Mouse (Mus musculus) hindbrain, embryonic 13.5 days (tissue): ENCODE results near the gene Rnf111. TPM values are rescaled to one million over a fixed set of nuclear protein-coding genes. Genes with fewer than 3 reads are reported as not detected.
A peak's percentile ranks its signal among the peaks of the same experiment; 100 is the strongest.

Experiments used
- ATAC-seq: fragments of 200-750 bp; cut with Nextera tagmentation; 2 replicates; pipeline ENCODE4 v1.8.0; 2017; ENCODE audit warnings: moderate TSS enrichment; ENCODE audit not compliant: low FRiP score
- H3K27ac ChIP-seq: fragments of 300-500 bp; sonication (generic); 2 replicates; pipeline ENCODE4 v1.5.1; 2015; ENCODE audit warnings: inconsistent platforms, mild to moderate bottlenecking, moderate library complexity
- H3K27me3 ChIP-seq: fragments of 300-500 bp; sonication (generic); 2 replicates; pipeline ENCODE4 v1.6.1; 2015; ENCODE audit warnings: mild to moderate bottlenecking, inconsistent platforms
- H3K36me3 ChIP-seq: fragments of 300-500 bp; sonication (generic); 2 replicates; pipeline ENCODE4 v1.6.1; 2015; ENCODE audit warnings: mild to moderate bottlenecking, inconsistent platforms
- H3K4me1 ChIP-seq: fragments of 300-500 bp; sonication (generic); replicated peaks from 2 replicates; pipeline ENCODE4 v1.6.1; 2015; ENCODE audit warnings: inconsistent platforms
- H3K4me2 ChIP-seq: fragments of 300-500 bp; sonication (generic); 2 replicates; pipeline ENCODE4 v1.6.1; 2015; ENCODE audit warnings: inconsistent platforms, mild to moderate bottlenecking, moderate library complexity
- H3K4me3 ChIP-seq: fragments of 300-500 bp; sonication (generic); 2 replicates; pipeline ENCODE4 v1.5.1; 2015; ENCODE audit warnings: mild to moderate bottlenecking, inconsistent platforms
- H3K9ac ChIP-seq: fragments of 300-500 bp; sonication (generic); 2 replicates; pipeline ENCODE4 v1.6.1; 2015; ENCODE audit warnings: mild to moderate bottlenecking, inconsistent platforms
- H3K9me3 ChIP-seq: fragments of 300-500 bp; sonication (generic); 2 replicates; pipeline ENCODE4 v1.6.1; 2016; ENCODE audit warnings: inconsistent platforms
- WGBS: fragments of 180-500 bp; shearing (Covaris S2); methylation state at CpG from one replicate; pipeline ENCODE4 v1.1.7; 2015; 5-methylcytosine and 5-hydroxymethylcytosine counted together
- polyA plus RNA-seq: library from polyadenylated mRNA; unstranded; fragments of >200 nt; fragmentation: Nextera tagmentation; extraction: Ambion mirVana; gene quantifications from 2 replicates; pipeline ENCODE4 v1.2.1, GENCODE M21; 2015

The Rnf111 gene
- polyA plus RNA-seq, 1 experiment from 2014 or later: 34.5 TPM

DNA sequence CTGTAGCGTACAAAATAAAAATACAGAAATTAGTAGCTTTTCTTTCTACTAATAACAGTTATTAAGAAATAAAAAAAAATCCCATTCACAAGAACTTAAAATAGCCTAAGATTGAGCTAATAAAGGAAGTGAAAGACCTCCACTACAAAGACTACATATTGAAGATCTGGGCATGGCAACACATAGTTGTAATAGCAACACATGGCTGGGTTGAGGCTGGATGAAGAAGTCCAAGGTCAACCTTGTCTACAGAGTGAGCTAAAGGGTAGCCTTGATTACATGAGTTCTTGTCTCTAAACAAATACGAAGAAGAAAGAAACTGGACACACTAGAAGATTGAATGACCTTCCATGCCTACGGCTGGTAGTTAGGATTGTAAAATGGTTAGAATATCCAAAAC, 20.3 kb upstream of the Rnf111 start:
- no peak overlapping the region for H3K9ac ChIP-seq
- no peaks in the 10 kb centered on the region for H3K27me3 ChIP-seq
- no peaks in the 10 kb centered on the region for H3K36me3 ChIP-seq
- 96% methylated on average over 3 of the region's 3 CpGs for WGBS
- H3K9me3 ChIP-seq: no peaks in the 10 kb centered on the region
- H3K4me3 ChIP-seq: no peak overlapping the region
- no peak overlapping the region for H3K27ac ChIP-seq
- no peak for ATAC-seq
- no peaks in the 10 kb centered on the region for H3K4me1 ChIP-seq
- no peak overlapping the region for H3K4me2 ChIP-seq

- Histone ChIP-seq H3K4me2 (no peak overlapping the region), H3K9ac (no peak overlapping the region), H3K9me3 (no peaks in the 10 kb centered on the region), H3K36me3 (no peaks in the 10 kb centered on the region), H3K27me3 (no peaks in the 10 kb centered on the region), H3K4me1 (no peaks in the 10 kb centered on the region), H3K27ac (no peak overlapping the region), H3K4me3 (no peak overlapping the region)
- ATAC-seq: no peak
- WGBS: 92% methylated on average over 3 of the region's 3 CpGs
Measured at GRCm38 (mm10) chr9:70520651-70521050, 17.1 kb upstream of the Rnf111 start.

- Histone ChIP-seq H3K36me3 (no peaks in the 10 kb centered on the region), H3K4me1 (no peaks in the 10 kb centered on the region), H3K27ac (no peak overlapping the region), H3K27me3 (0 out of 2 replicates have a peak, but pooled peaks cover 2% of the 10 kb centered on the region), H3K9me3 (no peaks in the 10 kb centered on the region), H3K4me2 (no peak overlapping the region), H3K4me3 (no peak overlapping the region), H3K9ac (no peak overlapping the region)
- 80% methylated on average over 7 of the region's 7 CpGs for WGBS
- ATAC-seq: no peak
Measured at GRCm38 (mm10) chr9:70511681-70512080, 8.2 kb upstream of the Rnf111 start.

DNA sequence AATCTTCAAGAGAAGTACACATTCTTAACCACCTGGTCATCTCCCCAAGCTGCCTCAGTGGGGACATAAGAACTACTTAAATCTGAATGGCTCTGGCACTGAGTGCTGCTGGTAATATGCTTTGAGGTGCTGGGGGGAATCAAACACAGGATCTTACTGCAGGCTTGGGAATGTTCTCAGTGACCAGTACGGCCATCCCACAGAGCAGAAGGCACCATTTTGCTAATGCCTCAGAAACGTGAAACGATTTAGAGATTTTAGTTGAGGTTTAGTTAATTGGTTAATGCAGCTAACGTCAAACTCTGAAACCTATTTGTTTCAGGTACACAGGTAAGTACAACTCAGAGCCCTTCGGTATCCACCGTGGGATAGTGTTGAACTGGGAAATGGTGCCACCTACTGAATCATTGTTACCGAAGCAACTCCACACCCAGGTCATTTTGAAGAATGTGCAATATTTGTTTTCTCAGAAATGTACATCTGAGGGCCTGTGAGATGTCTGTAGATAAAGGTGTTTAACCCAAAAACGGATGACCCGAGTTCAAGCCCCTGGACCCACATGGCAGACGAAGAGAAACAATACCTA, 7.6 kb upstream of the Rnf111 start:
- no peak overlapping the region for H3K9ac ChIP-seq
- no peak overlapping the region for H3K27ac ChIP-seq
- no peaks in the 10 kb centered on the region for H3K4me1 ChIP-seq
- H3K27me3 ChIP-seq: 0 out of 2 replicates have a peak, but pooled peaks cover 5% of the 10 kb centered on the region
- WGBS: 66% methylated on average over 10 of the region's 10 CpGs
- H3K4me3 ChIP-seq: no peak overlapping the region
- H3K9me3 ChIP-seq: no peaks in the 10 kb centered on the region
- no peak overlapping the region for H3K4me2 ChIP-seq
- H3K36me3 ChIP-seq: no peaks in the 10 kb centered on the region
- no peak for ATAC-seq

DNA sequence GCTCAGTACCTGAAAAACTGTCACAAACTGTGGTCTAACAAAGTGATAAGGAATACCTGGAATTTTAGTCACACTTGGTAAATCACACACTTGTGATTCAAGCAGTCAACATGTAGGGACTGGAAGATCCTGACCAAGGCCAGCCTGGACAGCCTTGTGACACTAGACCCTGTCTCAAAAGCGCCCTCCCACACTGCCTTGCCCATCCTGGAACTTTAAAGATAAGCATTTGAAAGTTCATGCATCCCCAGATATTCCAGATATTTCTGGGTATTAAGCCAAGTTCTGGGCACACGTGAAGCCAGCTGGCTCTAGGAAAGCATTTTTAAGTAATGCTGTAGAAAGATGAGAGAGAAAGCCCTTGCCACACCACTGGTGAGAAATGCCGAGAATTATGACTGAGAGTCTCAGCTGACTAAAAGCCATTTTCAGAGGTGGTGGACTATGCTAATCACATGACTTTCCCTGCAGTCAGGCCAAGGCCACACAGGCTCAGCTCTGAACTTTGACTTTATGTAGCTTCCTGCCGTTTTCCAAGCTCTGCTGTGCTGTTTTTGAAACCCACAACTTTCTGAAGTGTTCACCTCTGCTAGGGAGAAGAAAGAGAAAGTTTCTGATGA, 6.5 kb upstream of the Rnf111 start:
- Histone ChIP-seq H3K27me3 (0 out of 2 replicates have a peak, but pooled peaks cover 5% of the 10 kb centered on the region), H3K4me1 (no peaks in the 10 kb centered on the region), H3K9ac (no peak overlapping the region), H3K9me3 (no peaks in the 10 kb centered on the region), H3K36me3 (no peaks in the 10 kb centered on the region), H3K4me2 (no peak overlapping the region), H3K27ac (no peak overlapping the region), H3K4me3 (no peak overlapping the region)
- WGBS: 80% methylated on average over 4 of the region's 4 CpGs
- ATAC-seq: no peak

DNA sequence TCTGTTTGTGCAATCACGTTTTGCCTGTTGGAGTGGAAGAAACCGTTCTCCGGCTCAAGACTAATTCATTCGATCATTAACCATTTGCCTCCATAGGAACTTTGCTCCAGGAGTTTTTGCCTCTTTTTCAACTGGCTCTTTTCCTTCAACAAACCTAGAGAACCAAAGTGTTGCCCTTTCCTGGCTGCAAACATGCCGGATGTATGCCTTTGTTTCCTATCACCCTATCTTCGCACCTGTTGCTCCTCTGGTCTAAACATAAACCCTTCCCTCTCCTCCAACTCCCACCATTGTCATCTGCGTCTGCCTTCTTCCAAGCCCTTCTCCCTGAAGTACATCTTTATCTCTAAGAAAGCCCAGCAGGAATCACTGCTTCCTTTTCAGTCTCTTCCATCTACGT, 3.3 kb upstream of the Rnf111 start:
- no peaks in the 10 kb centered on the region for H3K9me3 ChIP-seq
- no peak for ATAC-seq

DNA sequence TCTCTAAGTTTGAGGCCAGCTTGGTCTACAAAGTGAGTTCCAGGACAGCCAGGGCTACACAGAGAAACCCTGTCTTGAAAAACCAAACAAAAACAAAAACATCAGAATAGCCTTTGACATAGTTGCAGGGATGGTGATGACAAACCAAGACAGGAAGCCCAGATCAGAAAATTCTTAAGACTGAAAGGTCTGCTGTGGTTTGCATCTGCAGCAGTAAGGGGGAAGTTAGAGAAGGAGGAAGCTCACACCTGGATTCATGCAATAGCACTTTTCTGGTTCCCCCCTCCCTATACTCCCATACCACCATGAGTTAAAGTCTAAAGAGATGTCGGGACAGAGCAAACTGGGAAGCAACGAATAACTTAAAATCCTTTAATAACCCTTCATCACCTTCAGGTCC, 2.7 kb upstream of the Rnf111 start:
- no peak for ATAC-seq
- 0 out of 2 replicates have a peak, but pooled peaks cover 5% of the 10 kb centered on the region for H3K27me3 ChIP-seq
- H3K4me3 ChIP-seq: no peak overlapping the region
- 82% methylated on average over 2 of the region's 2 CpGs for WGBS
- no peaks in the 10 kb centered on the region for H3K36me3 ChIP-seq
- H3K4me1 ChIP-seq: peaks cover 16% of the 10 kb centered on the region
- no peak overlapping the region for H3K27ac ChIP-seq
- no peaks in the 10 kb centered on the region for H3K9me3 ChIP-seq
- H3K4me2 ChIP-seq: no peak overlapping the region
- H3K9ac ChIP-seq: no peak overlapping the region

More for the DNA sequence above, 3.3 kb upstream of the Rnf111 start:
- H3K4me2 ChIP-seq: no peak overlapping the region
- H3K27ac ChIP-seq: no peak overlapping the region
- H3K27me3 ChIP-seq: 0 out of 2 replicates have a peak, but pooled peaks cover 5% of the 10 kb centered on the region
- 80% methylated on average over 8 of the region's 8 CpGs for WGBS
- H3K4me1 ChIP-seq: peaks cover 11% of the 10 kb centered on the region
- H3K36me3 ChIP-seq: no peaks in the 10 kb centered on the region
- H3K9ac ChIP-seq: no peak overlapping the region
- H3K4me3 ChIP-seq: no peak overlapping the region

GRCm38 (mm10) chr9:70503015-70503603, 416 bp downstream of the Rnf111 start:
- peak overlapping the region; percentile 99 for H3K27ac ChIP-seq
- H3K4me1 ChIP-seq: peaks cover 16% of the 10 kb centered on the region
- H3K4me3 ChIP-seq: peak overlapping the region; percentile 91
- peak; percentile 93 for ATAC-seq
- peak overlapping the region; percentile 72 for H3K4me2 ChIP-seq
- under 1% methylated on average over 55 of the region's 70 CpGs for WGBS
- 0 out of 2 replicates have a peak, but pooled peaks cover 5% of the 10 kb centered on the region for H3K27me3 ChIP-seq
- H3K36me3 ChIP-seq: no peaks in the 10 kb centered on the region; the same call in 1 of the 2 replicates
- no peaks in the 10 kb centered on the region for H3K9me3 ChIP-seq
- H3K9ac ChIP-seq: peak overlapping the region; percentile 95

DNA sequence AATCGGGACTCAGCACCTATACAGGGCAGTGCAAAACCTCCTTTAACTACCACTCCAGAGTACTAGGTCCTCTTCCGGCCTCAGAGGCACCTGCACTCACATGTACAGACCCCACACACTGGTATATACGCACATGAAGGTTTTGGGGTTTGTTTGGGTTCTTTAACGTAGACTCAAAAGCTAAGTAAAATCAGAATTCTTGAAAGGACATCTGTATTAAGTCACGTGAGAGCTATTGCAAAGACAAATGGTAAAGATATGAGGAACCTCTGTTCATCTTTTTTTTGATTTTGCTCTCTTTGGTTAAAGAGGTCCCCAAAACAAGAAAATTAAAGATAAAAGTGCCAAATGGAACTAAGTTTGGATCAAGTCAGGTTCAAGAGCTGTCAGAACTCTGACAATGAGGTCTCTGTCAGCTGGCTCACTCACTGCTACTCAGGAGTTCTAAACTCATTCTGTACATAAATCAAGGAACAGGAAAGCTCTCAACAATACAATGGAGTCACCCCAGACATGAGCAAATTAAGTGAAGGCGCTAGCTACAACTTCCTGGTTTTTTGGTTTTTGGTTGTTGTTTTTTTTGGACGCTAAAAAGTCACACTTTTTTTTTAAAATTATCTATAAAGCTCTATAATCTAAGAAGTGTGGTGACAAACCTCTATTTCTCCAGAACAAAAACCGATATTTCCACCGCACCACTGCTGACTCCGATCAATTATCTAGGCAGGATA, 1.1 kb downstream of the Rnf111 start:
- peak overlapping the region; percentile 91 for H3K4me3 ChIP-seq
- 38% methylated on average over 10 of the region's 10 CpGs for WGBS
- ATAC-seq: no peak

DNA sequence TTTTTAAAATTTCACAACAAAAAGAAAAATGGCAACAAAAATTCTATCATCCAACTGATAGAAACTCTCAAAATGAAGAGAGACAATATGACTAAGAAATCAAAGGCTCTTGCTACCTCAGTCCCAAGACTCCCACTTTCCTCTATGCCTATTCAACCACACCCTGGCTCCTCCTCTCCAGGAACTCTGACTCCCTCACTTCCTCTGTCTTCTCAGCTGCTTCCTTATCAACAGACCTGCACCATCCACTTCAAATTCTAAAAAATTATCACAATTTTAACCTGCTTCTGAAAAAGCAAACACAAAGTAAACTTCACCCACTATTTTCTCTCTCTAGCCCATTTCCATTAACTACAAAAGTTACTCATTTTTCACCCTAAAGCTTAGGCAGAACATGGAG, 6.5 kb downstream of the Rnf111 start:
- H3K27me3 ChIP-seq: no peaks in the 10 kb centered on the region
- no peak overlapping the region for H3K4me2 ChIP-seq
- H3K4me1 ChIP-seq: peaks cover 7% of the 10 kb centered on the region
- H3K27ac ChIP-seq: no peak overlapping the region
- H3K4me3 ChIP-seq: no peak overlapping the region
- no peak overlapping the region for H3K9ac ChIP-seq
- H3K36me3 ChIP-seq: no peaks in the 10 kb centered on the region; the same call in 1 of the 2 replicates
- no peak for ATAC-seq
- no peaks in the 10 kb centered on the region for H3K9me3 ChIP-seq

More for the DNA sequence above, 1.1 kb downstream of the Rnf111 start:
- H3K4me1 ChIP-seq: peaks cover 16% of the 10 kb centered on the region
- H3K36me3 ChIP-seq: no peaks in the 10 kb centered on the region; the same call in 1 of the 2 replicates
- no peaks in the 10 kb centered on the region for H3K9me3 ChIP-seq
- peak overlapping the region; percentile 99 for H3K27ac ChIP-seq
- H3K27me3 ChIP-seq: 0 out of 2 replicates have a peak, but pooled peaks cover 5% of the 10 kb centered on the region
- H3K4me2 ChIP-seq: peak overlapping the region; percentile 72
- H3K9ac ChIP-seq: peak overlapping the region; percentile 95

GRCm38 (mm10) chr9:70493038-70493437, 10.5 kb downstream of the Rnf111 start:
- Histone ChIP-seq H3K27me3 (no peaks in the 10 kb centered on the region), H3K27ac (no peak overlapping the region), H3K4me1 (no peaks in the 10 kb centered on the region), H3K36me3 (peaks cover 5% of the 10 kb centered on the region), H3K9me3 (no peaks in the 10 kb centered on the region), H3K4me2 (no peak overlapping the region), H3K4me3 (no peak overlapping the region), H3K9ac (no peak overlapping the region)
- ATAC-seq: no peak
- 93% methylated on average over 2 of the region's 2 CpGs for WGBS

GRCm38 (mm10) chr9:70491176-70491575, 12.3 kb downstream of the Rnf111 start:
- no peak for ATAC-seq
- H3K4me2 ChIP-seq: no peak overlapping the region
- H3K27ac ChIP-seq: no peak overlapping the region
- H3K27me3 ChIP-seq: no peaks in the 10 kb centered on the region
- H3K9ac ChIP-seq: no peak overlapping the region
- H3K4me1 ChIP-seq: no peaks in the 10 kb centered on the region
- WGBS: 88% methylated on average over 1 of the region's 1 CpGs
- no peaks in the 10 kb centered on the region for H3K9me3 ChIP-seq
- H3K36me3 ChIP-seq: peaks cover 5% of the 10 kb centered on the region
- H3K4me3 ChIP-seq: no peak overlapping the region
